Mouse (Mus musculus) testis, adult 2 months (tissue): Measurements from ENCODE around the gene Haghl.

ENCODE experiments used
- CTCF ChIP-seq: fragments of 200-500 bp; IDR thresholded peaks from 2 replicates; pipeline ENCODE4 v1.5.1; 2012; ENCODE audit warnings: low read depth, mild to moderate bottlenecking, inconsistent platforms, low read length, moderate library complexity; ENCODE audit not compliant: control insufficient read depth, insufficient read depth, insufficient replicate concordance
- POLR2A ChIP-seq: fragments of 200-500 bp; IDR thresholded peaks from 2 replicates; pipeline ENCODE4 v1.6.1; 2012; ENCODE audit warnings: low read depth, mild to moderate bottlenecking, inconsistent platforms, low read length, moderate library complexity; ENCODE audit not compliant: control insufficient read depth

GRCm38 (mm10) chr17:25781339-25781738, 4.1 kb downstream of the Haghl start:
- TF ChIP-seq CTCF (no peak), POLR2A (no peak)
